Mouse (Mus musculus): ENCODE measurements at regions not wholly inside any gene's neighbourhood (a gene's known extent, or its start where the extent isn't known, plus 50 kb on each side); places are given as distances from the start of the nearest gene placed in this dataset. TPM values are rescaled to one million over a fixed set of nuclear protein-coding genes. Genes with fewer than 3 reads are reported as not detected.

- Histone ChIP-seq H3K9me3 (ENCODE audit: control insufficient read depth, low read length) (no peaks in the 10 kb centered on the region), H3K4me1 (ENCODE audit: control insufficient read depth, insufficient read depth, low read length) (no peaks in the 10 kb centered on the region), H3K27me3 (replicated peaks; ENCODE audit: control insufficient read depth, insufficient read depth, low read length) (no peaks in the 10 kb centered on the region), H3K27ac (ENCODE audit: low read length) (no peak overlapping the region), H3K4me2 (ENCODE audit: low read depth, low read length) (no peak overlapping the region), H3K36me3 (ENCODE audit: control insufficient read depth, insufficient read depth, low read length) (no peaks in the 10 kb centered on the region), H3K9ac (ENCODE audit: low read depth, low read length) (no peak overlapping the region), H3K4me3 (ENCODE audit: low read length) (no peak overlapping the region)
- ATAC-seq: no peak
- WGBS: 94% methylated on average over 2 of the region's 2 CpGs
Measured at GRCm38 (mm10) chr5:50990822-50991537, 576.5 kb downstream of the Ppargc1a start.

Small RNA genes lying in the stretch of these regions (microRNA-seq; reads per million reads assigned to microRNA genes)
- not detected for gene Gm44377
